Mouse (Mus musculus): ENCODE results near the gene Six1. TPM values are rescaled to one million over a fixed set of nuclear protein-coding genes. Genes with fewer than 3 reads are reported as not detected.
A peak's percentile ranks its signal among the peaks of the same experiment; 100 is the strongest.

The Six1 gene
- polyA plus RNA-seq, 1 experiment from 2014 or later, result 28.2 TPM

- under 1% methylated on average over 38 of the region's 38 CpGs for WGBS
- Histone ChIP-seq H3K4me2 (peak overlapping the region; percentile 81), H3K27ac (peak overlapping the region; percentile 86), H3K27me3 (peaks cover 80% of the 10 kb centered on the region), H3K36me3 (no peaks in the 10 kb centered on the region), H3K4me3 (peak overlapping the region; percentile 64), H3K4me1 (peaks cover 37% of the 10 kb centered on the region), H3K9me3 (no peaks in the 10 kb centered on the region), H3K9ac (peak overlapping the region; percentile 60)
- ATAC-seq (ENCODE audit: insufficient number of reproducible peaks, low FRiP score, low TSS enrichment, low read depth), result peak; percentile 86
Observed at GRCm38 (mm10) chr12:73046607-73047180, 7.0 kb downstream of the Six1 start.

DNA sequence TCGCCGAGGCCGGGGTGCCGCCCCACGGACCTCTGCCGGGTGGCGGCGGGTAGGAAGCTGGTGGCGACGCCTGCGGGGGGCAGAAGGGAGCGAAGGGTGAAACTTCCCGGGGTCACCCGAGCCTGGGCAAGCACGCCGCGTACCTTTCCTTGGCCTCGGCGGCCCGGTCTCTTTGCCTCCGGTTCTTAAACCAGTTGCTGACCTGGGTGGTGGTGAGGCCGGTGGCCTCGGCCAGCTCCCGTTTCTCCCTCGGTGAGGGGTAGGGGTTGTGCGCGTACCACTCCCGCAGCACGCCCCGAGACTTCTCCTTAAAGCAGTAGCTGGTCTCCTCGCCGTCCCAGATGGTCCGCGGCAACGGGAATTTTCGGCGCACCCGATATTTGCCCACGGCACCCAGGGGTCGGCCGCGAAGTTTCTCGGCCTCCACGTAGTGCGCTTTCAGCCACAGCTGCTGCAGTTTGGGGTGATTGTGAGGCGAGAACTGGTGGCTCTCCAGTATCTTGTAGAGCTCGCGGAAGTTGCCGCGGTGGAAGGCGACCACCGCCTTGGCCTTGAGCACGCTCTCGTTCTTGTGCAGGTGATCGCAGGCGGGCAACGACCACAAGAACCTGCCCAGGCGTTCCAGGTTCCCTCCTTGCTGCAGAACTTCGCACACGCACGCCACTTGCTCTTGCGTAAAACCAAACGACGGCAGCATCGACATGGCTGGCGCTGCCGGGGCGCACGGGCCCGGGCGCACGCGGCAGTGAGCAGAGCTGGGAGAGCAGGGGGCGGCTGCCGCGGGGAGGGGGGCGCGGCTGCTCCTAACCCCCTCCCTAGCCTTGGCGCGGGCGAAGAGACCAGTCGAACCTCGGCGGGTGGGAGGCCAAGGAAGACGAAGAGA is 7.7 kb downstream of the Six1 start:
- ATAC-seq (ENCODE audit: insufficient number of reproducible peaks, low FRiP score, low TSS enrichment, low read depth), result no peak
- peaks cover 42% of the 10 kb centered on the region for H3K4me1 ChIP-seq
- H3K9me3 ChIP-seq, result no peaks in the 10 kb centered on the region
- peak overlapping the region; percentile 86 for H3K27ac ChIP-seq
- peak overlapping the region; percentile 81 for H3K4me2 ChIP-seq
- H3K36me3 ChIP-seq, result no peaks in the 10 kb centered on the region
- peak overlapping the region; percentile 60 for H3K9ac ChIP-seq
- peak overlapping the region; percentile 64 for H3K4me3 ChIP-seq
- under 1% methylated on average over 85 of the region's 85 CpGs for WGBS
- H3K27me3 ChIP-seq, result peaks cover 80% of the 10 kb centered on the region

- no peak for ATAC-seq (ENCODE audit: insufficient number of reproducible peaks, low FRiP score, low TSS enrichment, low read depth)
- Histone ChIP-seq H3K4me2 (peak overlapping the region; percentile 81), H3K4me3 (peak overlapping the region; percentile 64), H3K36me3 (no peaks in the 10 kb centered on the region), H3K9ac (peak overlapping the region; percentile 60), H3K4me1 (peaks cover 41% of the 10 kb centered on the region), H3K27me3 (peaks cover 77% of the 10 kb centered on the region), H3K9me3 (no peaks in the 10 kb centered on the region), H3K27ac (peak overlapping the region; percentile 86)
- under 1% methylated on average over 46 of the region's 46 CpGs for WGBS
Observed at GRCm38 (mm10) chr12:73045046-73045723, 8.5 kb downstream of the Six1 start.

DNA sequence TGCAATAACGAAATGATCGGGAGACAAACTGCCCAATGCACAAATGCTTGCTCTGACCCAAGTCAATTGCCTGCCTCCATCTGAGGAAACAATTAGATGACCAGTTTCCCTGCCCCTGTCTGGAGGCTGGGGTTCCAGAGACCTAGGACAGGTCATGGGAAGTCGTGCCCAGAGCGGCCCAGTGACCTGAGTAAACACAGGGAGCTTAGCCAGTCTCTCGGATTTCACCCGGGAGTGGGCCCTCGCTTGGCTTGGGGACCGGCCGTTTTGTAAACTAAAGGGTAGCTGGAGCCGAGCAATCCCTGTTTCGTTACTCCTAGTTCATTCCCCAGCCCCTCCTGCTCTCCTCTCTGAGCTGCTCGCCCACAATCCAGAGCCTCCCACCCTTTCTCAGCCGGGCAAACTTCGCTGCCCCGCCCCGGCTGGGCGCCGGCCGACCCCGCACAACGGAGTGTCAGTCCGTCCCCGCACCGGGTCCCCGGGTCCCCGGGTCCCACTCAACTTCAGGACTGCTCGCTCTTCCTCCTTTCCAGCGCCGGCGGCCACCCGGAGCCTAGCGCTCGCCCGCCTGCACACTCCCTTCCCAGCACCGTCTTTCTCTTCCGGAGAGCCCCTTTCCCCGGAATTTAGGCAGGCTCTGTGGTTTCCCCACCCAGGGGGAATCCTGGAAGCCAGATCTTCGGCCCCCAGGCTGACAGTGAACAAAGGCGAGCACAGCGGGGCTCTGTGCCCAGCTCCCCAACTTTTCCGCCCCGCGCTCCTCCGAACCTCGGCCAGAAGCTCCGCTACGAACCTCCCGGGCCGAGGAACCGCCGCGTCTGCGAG is 9.3 kb downstream of the Six1 start:
- 1% methylated on average over 53 of the region's 53 CpGs for WGBS
- Histone ChIP-seq H3K9ac (peak overlapping the region; percentile 60), H3K4me1 (peaks cover 48% of the 10 kb centered on the region), H3K4me3 (peak overlapping the region; percentile 64), H3K4me2 (peak overlapping the region; percentile 81), H3K27ac (peak overlapping the region; percentile 86), H3K27me3 (peaks cover 77% of the 10 kb centered on the region), H3K36me3 (no peaks in the 10 kb centered on the region), H3K9me3 (no peaks in the 10 kb centered on the region)
- no peak for ATAC-seq (ENCODE audit: insufficient number of reproducible peaks, low FRiP score, low TSS enrichment, low read depth)

- WGBS, result 28% methylated on average over 14 of the region's 14 CpGs
- H3K27ac ChIP-seq, result peak overlapping the region; percentile 86
- H3K9me3 ChIP-seq, result no peaks in the 10 kb centered on the region
- ATAC-seq (ENCODE audit: insufficient number of reproducible peaks, low FRiP score, low TSS enrichment, low read depth), result no peak
- peak overlapping the region; percentile 81 for H3K4me2 ChIP-seq
- peak overlapping the region; percentile 64 for H3K4me3 ChIP-seq
- H3K4me1 ChIP-seq, result peaks cover 50% of the 10 kb centered on the region
- H3K36me3 ChIP-seq, result no peaks in the 10 kb centered on the region
- H3K27me3 ChIP-seq, result peaks cover 75% of the 10 kb centered on the region
- 0 out of 2 replicates have a peak overlapping the region, but pooled peaks have one; percentile 11 for H3K9ac ChIP-seq
Observed at GRCm38 (mm10) chr12:73043396-73044167, 10.1 kb downstream of the Six1 start.

GRCm38 (mm10) chr12:73042903-73043302 is 10.8 kb downstream of the Six1 start:
- H3K27ac ChIP-seq, result no peak overlapping the region
- WGBS, result 32% methylated on average over 2 of the region's 2 CpGs
- H3K9ac ChIP-seq, result no peak overlapping the region
- H3K4me2 ChIP-seq, result peak overlapping the region; percentile 81
- no peak for ATAC-seq (ENCODE audit: insufficient number of reproducible peaks, low FRiP score, low TSS enrichment, low read depth)
- peaks cover 75% of the 10 kb centered on the region for H3K27me3 ChIP-seq
- peaks cover 50% of the 10 kb centered on the region for H3K4me1 ChIP-seq
- H3K36me3 ChIP-seq, result no peaks in the 10 kb centered on the region
- no peaks in the 10 kb centered on the region for H3K9me3 ChIP-seq
- H3K4me3 ChIP-seq, result peak overlapping the region; percentile 64

DNA sequence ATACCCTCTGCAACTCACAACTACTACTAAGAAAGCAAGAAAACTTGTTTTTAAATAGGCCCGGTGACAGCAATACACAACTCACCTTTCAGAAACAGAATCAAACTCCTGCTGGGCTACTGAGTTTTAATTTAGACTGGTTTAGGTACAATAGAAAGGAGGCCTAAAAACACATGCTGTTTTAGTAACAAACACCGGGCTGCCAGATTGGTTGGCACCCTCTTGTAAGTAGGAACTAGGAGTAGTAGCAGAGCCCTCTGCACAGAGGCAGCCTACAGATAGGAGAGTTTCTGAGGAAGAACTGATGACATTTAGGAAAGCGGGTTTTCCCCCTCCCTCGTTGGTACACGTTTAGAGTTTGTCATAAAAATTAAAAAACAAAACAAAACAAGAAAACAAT is 11.3 kb downstream of the Six1 start:
- peak overlapping the region; percentile 12; the same call in 1 of the 2 replicates for H3K4me2 ChIP-seq
- 20% methylated on average over 5 of the region's 5 CpGs for WGBS
- no peak overlapping the region for H3K9ac ChIP-seq

DNA sequence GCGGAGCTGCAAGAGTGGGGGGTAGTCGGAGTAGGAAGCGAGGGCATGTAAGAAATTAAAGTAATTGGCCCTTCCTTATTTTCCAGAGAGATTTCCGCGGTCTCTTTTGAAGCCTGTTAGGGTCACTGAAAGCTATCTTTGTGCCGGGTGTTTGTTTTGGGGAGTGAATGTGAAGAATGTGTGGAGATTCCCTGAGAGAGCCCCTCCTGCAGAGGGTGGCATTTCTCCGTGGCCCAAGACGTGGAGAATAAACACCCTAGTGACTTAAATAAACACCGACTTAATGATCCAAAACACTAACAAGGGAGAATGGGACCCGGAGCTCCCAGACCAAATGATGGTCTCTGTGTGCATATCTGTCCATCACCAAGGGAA is 12.4 kb downstream of the Six1 start:
- Histone ChIP-seq H3K9me3 (no peaks in the 10 kb centered on the region), H3K4me2 (peak overlapping the region; percentile 28), H3K4me1 (peaks cover 42% of the 10 kb centered on the region), H3K4me3 (peak overlapping the region; percentile 29), H3K36me3 (no peaks in the 10 kb centered on the region), H3K27me3 (peaks cover 61% of the 10 kb centered on the region), H3K27ac (peak overlapping the region; percentile 62), H3K9ac (no peak overlapping the region)
- no peak for ATAC-seq (ENCODE audit: insufficient number of reproducible peaks, low FRiP score, low TSS enrichment, low read depth)
- WGBS, result 8% methylated on average over 10 of the region's 10 CpGs

More for the DNA sequence above, 11.3 kb downstream of the Six1 start:
- Histone ChIP-seq H3K4me1 (peaks cover 50% of the 10 kb centered on the region), H3K27me3 (peaks cover 70% of the 10 kb centered on the region), H3K27ac (no peak overlapping the region), H3K36me3 (no peaks in the 10 kb centered on the region), H3K4me3 (peak overlapping the region; percentile 64), H3K9me3 (no peaks in the 10 kb centered on the region)
- ATAC-seq (ENCODE audit: insufficient number of reproducible peaks, low FRiP score, low TSS enrichment, low read depth), result no peak

DNA sequence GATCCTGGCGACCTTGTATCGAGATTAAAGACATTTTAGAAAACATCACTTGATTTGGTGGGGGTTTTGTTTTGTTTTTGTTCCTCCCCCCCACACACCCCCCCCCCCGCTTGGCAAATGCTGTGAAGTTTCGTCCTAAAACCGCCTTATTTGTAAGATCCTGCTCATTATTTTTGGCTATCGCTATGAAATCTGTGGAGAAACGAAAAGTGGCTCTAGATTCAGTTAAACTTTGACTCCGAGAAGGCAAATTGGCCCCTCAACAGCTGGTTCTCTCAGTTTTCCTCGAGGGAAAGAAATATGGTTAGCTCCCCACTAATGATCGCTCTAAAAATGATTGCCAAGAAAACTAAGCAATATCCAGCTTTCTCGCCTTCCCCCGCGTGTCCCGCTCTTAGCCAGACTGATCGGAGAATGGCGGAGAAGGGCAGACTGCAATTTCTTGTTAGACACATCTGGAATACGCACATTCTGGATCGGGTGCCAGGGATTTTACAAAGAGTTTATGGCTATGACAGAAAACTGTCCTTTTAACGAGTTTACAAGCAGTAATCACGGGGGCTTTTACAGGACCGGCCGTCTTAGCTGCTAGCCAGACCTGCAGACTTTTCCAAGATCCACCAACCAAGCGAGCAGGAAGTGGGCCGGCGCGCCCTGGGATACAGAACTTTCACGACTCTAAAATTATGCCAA is 13.0 kb downstream of the Six1 start:
- no peaks in the 10 kb centered on the region for H3K9me3 ChIP-seq
- H3K9ac ChIP-seq, result 0 out of 2 replicates have a peak overlapping the region, but pooled peaks have one; percentile 0
- peaks cover 61% of the 10 kb centered on the region for H3K27me3 ChIP-seq
- H3K4me1 ChIP-seq, result peaks cover 42% of the 10 kb centered on the region
- H3K36me3 ChIP-seq, result no peaks in the 10 kb centered on the region
- H3K27ac ChIP-seq, result peak overlapping the region; percentile 62
- 7% methylated on average over 27 of the region's 27 CpGs for WGBS
- no peak for ATAC-seq (ENCODE audit: insufficient number of reproducible peaks, low FRiP score, low TSS enrichment, low read depth)
- peak overlapping the region; percentile 28 for H3K4me2 ChIP-seq
- peak overlapping the region; percentile 29 for H3K4me3 ChIP-seq

DNA sequence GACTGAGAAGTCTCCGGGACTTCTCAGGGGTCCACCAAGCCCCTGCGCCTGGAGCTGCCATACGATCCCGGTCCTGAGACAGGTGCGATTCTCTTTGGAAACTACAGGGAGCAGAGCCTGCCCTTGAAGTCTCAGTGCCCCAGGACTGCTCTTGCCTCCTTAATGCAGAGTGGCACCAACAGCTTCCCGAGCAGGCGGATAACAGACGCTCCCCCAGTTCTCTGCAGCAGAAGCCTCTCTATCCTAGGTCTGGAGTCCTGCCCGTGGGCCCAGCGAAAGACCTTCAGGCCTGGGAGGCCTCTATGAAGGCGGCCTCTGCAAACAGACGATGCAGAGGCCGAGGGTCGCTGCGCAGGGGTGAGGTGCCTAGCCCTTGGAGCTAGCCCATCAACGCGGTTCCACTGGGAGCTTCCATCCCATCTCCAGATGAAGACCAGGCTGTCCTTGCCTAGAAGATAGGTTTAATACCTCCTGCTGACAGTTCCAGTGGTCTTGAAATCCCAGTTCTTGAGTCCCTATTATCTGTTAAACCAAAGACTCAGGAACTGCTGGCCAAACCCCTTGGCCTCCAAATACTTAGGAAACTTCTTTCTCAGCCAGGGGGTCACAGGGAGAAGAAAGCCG is 13.6 kb downstream of the Six1 start:
- Histone ChIP-seq H3K36me3 (no peaks in the 10 kb centered on the region), H3K4me2 (peak overlapping the region; percentile 28), H3K4me3 (peak overlapping the region; percentile 29), H3K9ac (0 out of 2 replicates have a peak overlapping the region, but pooled peaks have one; percentile 0), H3K27me3 (peaks cover 60% of the 10 kb centered on the region), H3K27ac (peak overlapping the region; percentile 57), H3K9me3 (no peaks in the 10 kb centered on the region), H3K4me1 (peaks cover 40% of the 10 kb centered on the region)
- WGBS, result 12% methylated on average over 18 of the region's 18 CpGs
- 0 out of 2 replicates have a peak, but pooled peaks have one; percentile 13 for ATAC-seq (ENCODE audit: insufficient number of reproducible peaks, low FRiP score, low TSS enrichment, low read depth)
